In the genomic region with DNA sequence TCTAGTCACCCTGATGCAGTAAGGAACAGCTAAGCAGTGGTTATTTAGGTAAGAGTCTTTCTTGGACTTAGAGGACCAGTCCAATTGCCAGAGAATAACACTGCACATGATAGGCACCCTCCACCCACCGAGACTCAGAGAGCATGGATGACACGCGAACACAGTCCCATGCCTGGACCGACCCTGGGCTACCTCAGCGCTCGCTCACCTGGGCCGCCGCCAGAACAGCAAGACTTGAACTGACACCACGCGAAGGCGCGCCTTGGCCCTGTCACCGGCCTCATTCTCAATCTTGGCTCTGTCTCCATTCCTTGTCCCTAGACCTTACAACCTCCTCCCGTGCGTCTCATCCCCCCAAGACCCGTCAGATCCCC, we compare ENCODE assay signal across 7 mouse cellular contexts. TPM values are rescaled to one million over a fixed set of nuclear protein-coding genes. Genes with fewer than 3 reads are reported as not detected.
DNase-seq lines count a peak whose midpoint lies in the region; ATAC-seq and TF ChIP-seq lines count a peak whose summit lies in the region.

No protein-coding gene starts in this region.

- peaks cover 35% of the 10 kb centered on the region for H3K4me1 ChIP-seq in forebrain, embryonic 12.5 days
- H3K4me1 ChIP-seq in midbrain, embryonic 12.5 days = peaks cover 44% of the 10 kb centered on the region
- peaks cover 3% of the 10 kb centered on the region; the same call in 1 of the 2 replicates for H3K4me1 ChIP-seq in stomach, postnatal 0 days (replicated peaks; ENCODE audit: control insufficient read depth, insufficient read depth)

- no peak for TF ChIP-seq POLR2A in brain, embryonic 14.5 days (IDR thresholded peaks at IDR 0.05; ENCODE audit: borderline replicate concordance, extremely low read depth, insufficient read depth, insufficient read length, poor library complexity, severe bottlenecking)

- H3K4me2 ChIP-seq in forebrain, embryonic 12.5 days = peak overlapping the region; percentile 95
- H3K4me2 ChIP-seq in midbrain, embryonic 12.5 days (replicated peaks) = peak overlapping the region; percentile 95
- peak overlapping the region; percentile 92 for H3K4me2 ChIP-seq in stomach, postnatal 0 days (replicated peaks; ENCODE audit: low read depth)

- H3K36me3 ChIP-seq in forebrain, embryonic 12.5 days (replicated peaks) = 0 out of 2 replicates have a peak, but pooled peaks cover 11% of the 10 kb centered on the region
- H3K36me3 ChIP-seq in midbrain, embryonic 12.5 days = 0 out of 2 replicates have a peak, but pooled peaks cover 5% of the 10 kb centered on the region
- H3K36me3 ChIP-seq in stomach, postnatal 0 days (ENCODE audit: control insufficient read depth, insufficient read depth, low read length) = no peaks in the 10 kb centered on the region

- peaks cover 5% of the 10 kb centered on the region; the same call in 1 of the 2 replicates for H3K27me3 ChIP-seq in forebrain, embryonic 12.5 days
- H3K27me3 ChIP-seq in midbrain, embryonic 12.5 days = peaks cover 13% of the 10 kb centered on the region
- H3K27me3 ChIP-seq in stomach, postnatal 0 days (ENCODE audit: control insufficient read depth, insufficient read depth, low read length) = no peaks in the 10 kb centered on the region

- intact Hi-C loops in left cerebral cortex, postnatal 14 days (cut with DNase I) = no loop called here

- peak overlapping the region; percentile 98 for H3K9ac ChIP-seq in forebrain, embryonic 12.5 days
- H3K9ac ChIP-seq in midbrain, embryonic 12.5 days (replicated peaks) = peak overlapping the region; percentile 99
- H3K9ac ChIP-seq in stomach, postnatal 0 days (ENCODE audit: low read length) = peak overlapping the region; percentile 93

- no peaks in the 10 kb centered on the region for H3K9me3 ChIP-seq in forebrain, embryonic 12.5 days
- H3K9me3 ChIP-seq in midbrain, embryonic 12.5 days = no peaks in the 10 kb centered on the region
- H3K9me3 ChIP-seq in stomach, postnatal 0 days (ENCODE audit: control insufficient read depth, low read length) = no peaks in the 10 kb centered on the region

- WGBS in forebrain, embryonic 12.5 days = under 1% methylated on average over 16 of the region's 16 CpGs
- 2% methylated on average over 16 of the region's 16 CpGs for whole genome bisulfite sequencing in midbrain, embryonic 12.5 days
- under 1% methylated on average over 16 of the region's 16 CpGs for WGBS in stomach, postnatal 0 days

- peak overlapping the region; percentile 98 for H3K4me3 ChIP-seq in forebrain, embryonic 12.5 days (replicated peaks)
- H3K4me3 ChIP-seq in midbrain, embryonic 12.5 days = peak overlapping the region; percentile 94
- H3K4me3 ChIP-seq in stomach, postnatal 0 days (ENCODE audit: low read depth, low read length) = peak overlapping the region; percentile 91

- no peak for TF ChIP-seq CTCF in brain, embryonic 14.5 days (IDR thresholded peaks at IDR 0.05; ENCODE audit: borderline replicate concordance, extremely low read depth, insufficient read depth, insufficient read length)
- no peak for TF ChIP-seq CTCF in stomach, postnatal 0 days (IDR thresholded peaks at IDR 0.05; ENCODE audit: low read depth)

- no peak for ATAC-seq in forebrain, embryonic 12.5 days (ENCODE audit: low FRiP score)
- ATAC-seq in midbrain, embryonic 12.5 days (ENCODE audit: low FRiP score, low read depth) = no peak
- ATAC-seq in stomach, postnatal 0 days (ENCODE audit: low FRiP score, low TSS enrichment) = no peak

- peak; percentile 63 for DNase-seq in NIH3T3 (ENCODE audit: low read depth)
- DNase-seq in brain, embryonic 14.5 days (ENCODE audit: low read depth) = peak; percentile 54
- DNase-seq in heart, postnatal 4 days = peak; percentile 63
- DNase-seq in left cerebral cortex, postnatal 14 days (ENCODE audit: low spot score in 2 of 2) = peak; percentile 38 to 44
- peak; percentile 65 for DNase-seq in stomach, postnatal 0 days (ENCODE audit: low spot score)

- H3K27ac ChIP-seq in forebrain, embryonic 12.5 days = peak overlapping the region; percentile 98
- peak overlapping the region; percentile 94; the same call in 1 of the 2 replicates for H3K27ac ChIP-seq in midbrain, embryonic 12.5 days (replicated peaks)
- H3K27ac ChIP-seq in stomach, postnatal 0 days (replicated peaks) = 0 out of 2 replicates have a peak overlapping the region, but pooled peaks have one; percentile 18

- no peak for TF ChIP-seq EP300 in stomach, postnatal 0 days (optimal IDR thresholded peaks at IDR 0.05)

RNA-seq across cellular contexts. Expression of a gene that starts 1.0 kb away (rescaled TPM):
- 32.6 and 71.2 TPM in 2 replicates for polyA plus RNA-seq in brain, embryonic 14.5 days (2012; rRNA removed)
- polyA plus RNA-seq in forebrain, embryonic 12.5 days (2016; fragmentation: Nextera tagmentation; extraction: Ambion mirVana) = 71.7 and 80.5 TPM in 2 replicates
- total RNA-seq in heart, postnatal 4 days (2021) = 10 to 100 TPM; 30.1 to 33.3 TPM
- total RNA-seq in left cerebral cortex, postnatal 14 days (2021) = 100 to 1,000 TPM; 139 to 167 TPM
- 66.4 and 91.9 TPM in 2 replicates for polyA plus RNA-seq in midbrain, embryonic 12.5 days (2016; fragmentation: Nextera tagmentation; extraction: Ambion mirVana)
- polyA plus RNA-seq in stomach, postnatal 0 days (2015; fragmentation: Nextera tagmentation; extraction: Ambion mirVana) = 4.2 and 6.5 TPM in 2 replicates

RNA-seq across cellular contexts. Expression of a gene that starts 39.5 kb away (rescaled TPM):
- 95.7 and 96.3 TPM in 2 replicates for polyA plus RNA-seq in brain, embryonic 14.5 days (2012; rRNA removed)
- 86.7 and 88.6 TPM in 2 replicates for polyA plus RNA-seq in forebrain, embryonic 12.5 days (2016; fragmentation: Nextera tagmentation; extraction: Ambion mirVana)
- 10 to 100 TPM; 60.3 to 62.4 TPM for total RNA-seq in heart, postnatal 4 days (2021)
- total RNA-seq in left cerebral cortex, postnatal 14 days (2021) = 10 to 100 TPM; 80.3 to 86.7 TPM
- polyA plus RNA-seq in midbrain, embryonic 12.5 days (2016; fragmentation: Nextera tagmentation; extraction: Ambion mirVana) = 91.9 and 93.3 TPM in 2 replicates
- 47.7 and 49.1 TPM in 2 replicates for polyA plus RNA-seq in stomach, postnatal 0 days (2015; fragmentation: Nextera tagmentation; extraction: Ambion mirVana)

Comparison
In these comparisons a context has a peak if more than half of its experiments do, and no peak if none do; other contexts are left out.
1. H3K27ac ChIP-seq: peak in every context shown above with its lines; median percentile 98 in forebrain, embryonic 12.5 days; 94 in midbrain, embryonic 12.5 days; 18 in stomach, postnatal 0 days.